Mouse (Mus musculus) heart, postnatal 0 days (tissue): ENCODE measurements at regions not wholly inside any gene's neighbourhood (a gene's known extent, or its start where the extent isn't known, plus 50 kb on each side); places are given as distances from the start of the nearest gene placed in this dataset.

ENCODE experiments used
- ATAC-seq: fragments of 200-750 bp; cut with Nextera tagmentation; 2 replicates; pipeline ENCODE4 v1.8.0; 2017; ENCODE audit warnings: low read depth, moderate number of reproducible peaks, moderate library complexity; ENCODE audit not compliant: insufficient read depth
- DNase-seq: peaks from one replicate; pipeline ENCODE4 v3.0.0-alpha.2; 2016; ENCODE audit warnings: low spot score
- H3K27ac ChIP-seq: fragments of 300-500 bp; sonication (generic); 2 replicates; pipeline ENCODE4 v1.5.1; 2014; ENCODE audit warnings: low read depth, mild to moderate bottlenecking
- H3K27me3 ChIP-seq: fragments of 300-500 bp; sonication (generic); 2 replicates; pipeline ENCODE4 v1.6.1; 2014; ENCODE audit warnings: low read length, mixed read lengths; ENCODE audit not compliant: control insufficient read depth, insufficient read depth
- H3K36me3 ChIP-seq: fragments of 300-500 bp; sonication (generic); replicated peaks from 2 replicates; pipeline ENCODE4 v1.6.1; 2014; ENCODE audit warnings: low read length, mixed read lengths; ENCODE audit not compliant: control insufficient read depth, insufficient read depth
- H3K4me1 ChIP-seq: fragments of 300-500 bp; sonication (generic); 2 replicates; pipeline ENCODE4 v1.6.1; 2014; ENCODE audit warnings: antibody characterized with exemption; ENCODE audit not compliant: control insufficient read depth, insufficient read depth
- H3K4me2 ChIP-seq: fragments of 300-500 bp; sonication (generic); 2 replicates; pipeline ENCODE4 v1.6.1; 2014; ENCODE audit warnings: low read depth, mild to moderate bottlenecking, low read length, moderate library complexity
- H3K4me3 ChIP-seq: fragments of 300-500 bp; sonication (generic); 2 replicates; pipeline ENCODE4 v1.5.1; 2014; ENCODE audit warnings: low read depth, low read length
- H3K9ac ChIP-seq: fragments of 300-500 bp; sonication (generic); replicated peaks from 2 replicates; pipeline ENCODE4 v1.6.1; 2014; ENCODE audit warnings: low read depth, low read length, mixed read lengths
- H3K9me3 ChIP-seq: fragments of 300-500 bp; sonication (generic); replicated peaks from 2 replicates; pipeline ENCODE4 v1.6.1; 2016; ENCODE audit warnings: low read length; ENCODE audit not compliant: control insufficient read depth
- CTCF ChIP-seq: IDR thresholded peaks from 2 replicates; pipeline ENCODE4 v1.5.1; 2016; ENCODE audit warnings: antibody characterized with exemption, control low read depth, low read depth
- EP300 ChIP-seq: IDR thresholded peaks from 2 replicates; pipeline ENCODE4 v1.6.1; 2016; ENCODE audit warnings: antibody characterized with exemption, low read depth
- WGBS: fragments of 180-500 bp; shearing (Covaris S2); extraction: QIAGEN DNeasy Blood & Tissue Kit; methylation state at CpG from one replicate; pipeline ENCODE4 v1.1.7; 2014; 5-methylcytosine and 5-hydroxymethylcytosine counted together

GRCm38 (mm10) chr8:15497566-15497965 lies 451.7 kb upstream of the BB014433 start:
- H3K4me2 ChIP-seq, result no peak overlapping the region
- ATAC-seq (no peak), DNase-seq (no peak)
- TF ChIP-seq EP300 (no peak), CTCF (no peak)
- H3K4me3 ChIP-seq, result no peak overlapping the region
- H3K9ac ChIP-seq, result no peak overlapping the region
- H3K36me3 ChIP-seq, result no peaks in the 10 kb centered on the region
- no peaks in the 10 kb centered on the region for H3K9me3 ChIP-seq
- no peak overlapping the region for H3K27ac ChIP-seq
- H3K27me3 ChIP-seq, result no peaks in the 10 kb centered on the region
- 62% methylated on average over 5 of the region's 5 CpGs for WGBS
- no peaks in the 10 kb centered on the region for H3K4me1 ChIP-seq

- Histone ChIP-seq H3K9ac (no peak overlapping the region), H3K4me2 (no peak overlapping the region), H3K4me3 (no peak overlapping the region), H3K27me3 (no peaks in the 10 kb centered on the region), H3K36me3 (no peaks in the 10 kb centered on the region), H3K9me3 (no peaks in the 10 kb centered on the region), H3K27ac (no peak overlapping the region), H3K4me1 (no peaks in the 10 kb centered on the region)
- 68% methylated on average over 11 of the region's 11 CpGs for WGBS
- ATAC-seq (no peak), DNase-seq (no peak)
- TF ChIP-seq EP300, result no peak
- TF ChIP-seq CTCF, result no peak
These were observed 450.4 kb upstream of the BB014433 start for GRCm38 (mm10) chr8:15496248-15496647.

- Histone ChIP-seq H3K4me3 (no peak overlapping the region), H3K9me3 (no peaks in the 10 kb centered on the region), H3K27me3 (no peaks in the 10 kb centered on the region), H3K4me1 (no peaks in the 10 kb centered on the region), H3K9ac (no peak overlapping the region), H3K36me3 (no peaks in the 10 kb centered on the region), H3K4me2 (no peak overlapping the region), H3K27ac (no peak overlapping the region)
- TF ChIP-seq EP300 (no peak), CTCF (no peak)
- 61% methylated on average over 4 of the region's 4 CpGs for WGBS
- ATAC-seq, result no peak
- DNase-seq, result no peak
These were observed 444.9 kb upstream of the BB014433 start for GRCm38 (mm10) chr8:15490774-15491173.

- no peaks in the 10 kb centered on the region for H3K27me3 ChIP-seq
- TF ChIP-seq EP300 (no peak), CTCF (0 out of 2 replicates have a peak, but pooled peaks have one; percentile 16)
- no peak overlapping the region for H3K4me2 ChIP-seq
- no peaks in the 10 kb centered on the region for H3K9me3 ChIP-seq
- no peak for ATAC-seq
- no peaks in the 10 kb centered on the region for H3K4me1 ChIP-seq
- H3K9ac ChIP-seq, result no peak overlapping the region
- WGBS, result 53% methylated on average over 5 of the region's 5 CpGs
- no peaks in the 10 kb centered on the region for H3K36me3 ChIP-seq
- DNase-seq, result no peak
- H3K4me3 ChIP-seq, result no peak overlapping the region
- no peak overlapping the region for H3K27ac ChIP-seq
These were observed 441.7 kb upstream of the BB014433 start for GRCm38 (mm10) chr8:15487579-15487978.

- 66% methylated on average over 4 of the region's 4 CpGs for WGBS
- Histone ChIP-seq H3K9ac (no peak overlapping the region), H3K9me3 (no peaks in the 10 kb centered on the region), H3K27ac (no peak overlapping the region), H3K36me3 (no peaks in the 10 kb centered on the region), H3K4me1 (no peaks in the 10 kb centered on the region), H3K4me3 (no peak overlapping the region), H3K27me3 (no peaks in the 10 kb centered on the region), H3K4me2 (no peak overlapping the region)
- TF ChIP-seq EP300 (no peak), CTCF (no peak)
- no peak for ATAC-seq
- no peak for DNase-seq
These were observed 424.7 kb upstream of the BB014433 start for GRCm38 (mm10) chr8:15470561-15470960.

- H3K36me3 ChIP-seq, result no peaks in the 10 kb centered on the region
- no peaks in the 10 kb centered on the region for H3K27me3 ChIP-seq
- no peak for DNase-seq
- no peaks in the 10 kb centered on the region for H3K4me1 ChIP-seq
- TF ChIP-seq EP300 (no peak), CTCF (no peak)
- ATAC-seq, result no peak
- H3K4me2 ChIP-seq, result no peak overlapping the region
- 60% methylated on average over 10 of the region's 10 CpGs for WGBS
- no peak overlapping the region for H3K27ac ChIP-seq
- H3K9ac ChIP-seq, result no peak overlapping the region
- H3K4me3 ChIP-seq, result no peak overlapping the region
- no peaks in the 10 kb centered on the region for H3K9me3 ChIP-seq
These were observed 422.9 kb upstream of the BB014433 start for GRCm38 (mm10) chr8:15468540-15469476.
